Mouse (Mus musculus) lung, postnatal 0 days (tissue): ENCODE results near the gene Lkaaear1.

Source experiments
- CTCF ChIP-seq: IDR thresholded peaks from 2 replicates; pipeline ENCODE4 v1.5.1; 2016; ENCODE audit warnings: antibody characterized with exemption, mild to moderate bottlenecking
- EP300 ChIP-seq: IDR thresholded peaks from 2 replicates; pipeline ENCODE4 v1.6.1; 2016; ENCODE audit warnings: antibody characterized with exemption, mild to moderate bottlenecking, control low read depth

DNA sequence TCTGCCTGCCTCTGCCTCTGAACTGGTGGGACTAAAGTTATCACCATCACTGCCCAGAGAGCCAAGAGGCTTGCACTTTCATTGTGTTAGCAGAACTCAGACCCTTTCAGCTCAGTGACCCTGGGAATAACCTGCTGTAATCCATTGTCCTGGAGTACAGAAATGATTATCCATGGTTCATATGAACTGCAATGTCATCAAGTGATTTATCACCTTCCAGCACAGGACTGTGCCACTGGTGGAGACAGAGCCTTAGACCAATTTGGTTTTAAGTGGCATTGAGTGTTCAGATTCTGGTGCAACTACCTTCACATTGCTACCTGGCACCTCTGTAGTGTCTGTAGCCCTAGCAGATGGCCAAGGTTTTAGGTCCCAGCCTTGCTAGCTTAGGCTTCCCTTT is 45.2 kb downstream of the Lkaaear1 start:
- TF ChIP-seq EP300 (no peak), CTCF (no peak)
